Mouse (Mus musculus) midbrain, embryonic 12.5 days (tissue): ENCODE results near the gene Hexdc. TPM values are rescaled to one million over a fixed set of nuclear protein-coding genes. Genes with fewer than 3 reads are reported as not detected.

Experiments used
- ATAC-seq: fragments of 200-750 bp; cut with Nextera tagmentation; 2 replicates; pipeline ENCODE4 v1.8.0; 2017; ENCODE audit warnings: low read depth, moderate TSS enrichment, moderate library complexity; ENCODE audit not compliant: low FRiP score
- H3K27ac ChIP-seq: fragments of 300-500 bp; sonication (generic); replicated peaks from 2 replicates; pipeline ENCODE4 v1.5.1; 2016; ENCODE audit warnings: mild to moderate bottlenecking
- H3K27me3 ChIP-seq: fragments of 300-500 bp; sonication (generic); 2 replicates; pipeline ENCODE4 v1.6.1; 2016; ENCODE audit warnings: mild to moderate bottlenecking
- H3K36me3 ChIP-seq: fragments of 300-500 bp; sonication (generic); 2 replicates; pipeline ENCODE4 v1.6.1; 2016
- H3K4me1 ChIP-seq: fragments of 300-500 bp; sonication (generic); 2 replicates; pipeline ENCODE4 v1.6.1; 2016
- H3K4me2 ChIP-seq: fragments of 300-500 bp; sonication (generic); replicated peaks from 2 replicates; pipeline ENCODE4 v1.6.1; 2016; ENCODE audit warnings: mild to moderate bottlenecking, moderate library complexity
- H3K4me3 ChIP-seq: fragments of 300-500 bp; sonication (generic); 2 replicates; pipeline ENCODE4 v1.5.1; 2016; ENCODE audit warnings: mild to moderate bottlenecking
- H3K9ac ChIP-seq: fragments of 300-500 bp; sonication (generic); replicated peaks from 2 replicates; pipeline ENCODE4 v1.6.1; 2016; ENCODE audit warnings: mild to moderate bottlenecking, moderate library complexity
- H3K9me3 ChIP-seq: fragments of 300-500 bp; sonication (generic); 2 replicates; pipeline ENCODE4 v1.6.1; 2016; ENCODE audit warnings: mild to moderate bottlenecking
- WGBS: fragments of 180-500 bp; shearing (Covaris S2); methylation state at CpG from one replicate; pipeline ENCODE4 v1.1.7; 2016; 5-methylcytosine and 5-hydroxymethylcytosine counted together
- polyA plus RNA-seq: library from polyadenylated mRNA; unstranded; fragments of >200 nt; fragmentation: Nextera tagmentation; extraction: Ambion mirVana; gene quantifications from 2 replicates; pipeline ENCODE4 v1.2.1, GENCODE M21; 2016

Hexdc gene
- polyA plus RNA-seq, 1 experiment from 2014 or later, result 11.9 TPM

DNA sequence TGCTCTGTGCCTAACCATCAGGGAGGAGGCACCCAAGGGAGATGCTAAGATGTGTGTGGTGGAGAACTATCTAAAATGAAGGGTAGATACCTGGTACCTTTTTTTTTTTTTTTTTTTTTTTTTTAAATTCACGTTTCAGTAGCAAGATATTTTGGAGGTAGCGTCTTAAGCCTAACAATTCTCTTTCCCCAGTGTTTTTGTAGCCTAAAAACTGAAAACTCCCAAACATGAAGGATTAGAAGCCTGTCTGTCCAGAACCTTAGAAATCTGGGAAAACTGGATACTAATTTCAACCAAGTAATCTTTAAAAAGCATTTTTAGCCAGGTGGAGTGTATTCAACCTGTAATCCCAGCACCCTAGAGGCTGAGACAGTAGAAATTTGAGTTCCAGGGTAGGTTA is 56.8 kb downstream of the Hexdc start:
- Histone ChIP-seq H3K9me3 (no peaks in the 10 kb centered on the region), H3K4me1 (peaks cover 25% of the 10 kb centered on the region), H3K36me3 (peaks cover 42% of the 10 kb centered on the region), H3K27me3 (no peaks in the 10 kb centered on the region), H3K9ac (peak overlapping the region; percentile 99), H3K4me3 (peak overlapping the region; percentile 96), H3K4me2 (peak overlapping the region; percentile 79), H3K27ac (no peak overlapping the region)
- 53% methylated on average over 2 of the region's 2 CpGs for WGBS
- ATAC-seq, result no peak

Other genes with a start within 250 kb of the Hexdc start
- 167 and 170 TPM in 2 replicates for gene Csnk1d, start 213.1 kb upstream of the Hexdc start, polyA plus RNA-seq
- gene Cd7, start 165.0 kb upstream of the Hexdc start, polyA plus RNA-seq, result not detected in 2 replicates
- not detected in 2 replicates for gene Sectm1b, start 140.9 kb upstream of the Hexdc start, polyA plus RNA-seq
- gene Sectm1a, start 123.2 kb upstream of the Hexdc start, polyA plus RNA-seq, result not detected in 2 replicates
- gene Tex19.2, start 85.8 kb upstream of the Hexdc start, polyA plus RNA-seq, result not detected in 2 replicates
- not detected in 2 replicates for gene Tex19.1, start 58.3 kb upstream of the Hexdc start, polyA plus RNA-seq
- gene Uts2r, start 44.2 kb upstream of the Hexdc start, polyA plus RNA-seq, result 0.10 TPM in 1 of 2 replicates, not detected in the other
- 17.3 and 18.5 TPM in 2 replicates for gene Ogfod3, start 278 bp downstream of the Hexdc start, polyA plus RNA-seq
- 38.8 and 41.1 TPM in 2 replicates for gene Cybc1, start 24.9 kb downstream of the Hexdc start, polyA plus RNA-seq
- gene Narf, start 32.8 kb downstream of the Hexdc start, polyA plus RNA-seq, result 78.7 and 84.5 TPM in 2 replicates
- gene Foxk2, start 55.6 kb downstream of the Hexdc start, polyA plus RNA-seq, result 11.2 and 11.7 TPM in 2 replicates
- 81.2 and 81.8 TPM in 2 replicates for gene Wdr45b, start 150.0 kb downstream of the Hexdc start, polyA plus RNA-seq
- gene Rab40b, start 183.8 kb downstream of the Hexdc start, polyA plus RNA-seq, result 3.1 and 4.2 TPM in 2 replicates
- 9.2 and 10.7 TPM in 2 replicates for gene Fn3krp, start 217.0 kb downstream of the Hexdc start, polyA plus RNA-seq
- 2.3 and 3.4 TPM in 2 replicates for gene Fn3k, start 230.5 kb downstream of the Hexdc start, polyA plus RNA-seq
- 57.9 and 58.4 TPM in 2 replicates for gene Tbcd, start 247.5 kb downstream of the Hexdc start, polyA plus RNA-seq